Mouse (Mus musculus) adrenal gland, postnatal 4 days (tissue): ENCODE data around the gene Parvg. TPM values are rescaled to one million over a fixed set of nuclear protein-coding genes. Genes with fewer than 3 reads are reported as not detected.

Experiments used
- DNase-seq, 2 experiments: peaks; one replicate each; pipeline ENCODE4 v3.0.0; 2021 to 2022; ENCODE audit warnings: low spot score in 2 of 2, mixed read lengths in 2 of 2
- total RNA-seq, 2 experiments: library from RNA; stranded (reverse); gene quantifications; 2 replicates each; pipeline ENCODE4 v1.2.3; 2021

Gene Parvg
- total RNA-seq, 2 experiments from 2014 or later: 4.3 to 5.9 TPM

GRCm38 (mm10) chr15:84349915-84350738 lies 26.3 kb downstream of the Parvg start:
- DNase-seq: no peak

- DNase-seq: no peak
These were observed 27.5 kb downstream of the Parvg start for GRCm38 (mm10) chr15:84351342-84351741.

DNA sequence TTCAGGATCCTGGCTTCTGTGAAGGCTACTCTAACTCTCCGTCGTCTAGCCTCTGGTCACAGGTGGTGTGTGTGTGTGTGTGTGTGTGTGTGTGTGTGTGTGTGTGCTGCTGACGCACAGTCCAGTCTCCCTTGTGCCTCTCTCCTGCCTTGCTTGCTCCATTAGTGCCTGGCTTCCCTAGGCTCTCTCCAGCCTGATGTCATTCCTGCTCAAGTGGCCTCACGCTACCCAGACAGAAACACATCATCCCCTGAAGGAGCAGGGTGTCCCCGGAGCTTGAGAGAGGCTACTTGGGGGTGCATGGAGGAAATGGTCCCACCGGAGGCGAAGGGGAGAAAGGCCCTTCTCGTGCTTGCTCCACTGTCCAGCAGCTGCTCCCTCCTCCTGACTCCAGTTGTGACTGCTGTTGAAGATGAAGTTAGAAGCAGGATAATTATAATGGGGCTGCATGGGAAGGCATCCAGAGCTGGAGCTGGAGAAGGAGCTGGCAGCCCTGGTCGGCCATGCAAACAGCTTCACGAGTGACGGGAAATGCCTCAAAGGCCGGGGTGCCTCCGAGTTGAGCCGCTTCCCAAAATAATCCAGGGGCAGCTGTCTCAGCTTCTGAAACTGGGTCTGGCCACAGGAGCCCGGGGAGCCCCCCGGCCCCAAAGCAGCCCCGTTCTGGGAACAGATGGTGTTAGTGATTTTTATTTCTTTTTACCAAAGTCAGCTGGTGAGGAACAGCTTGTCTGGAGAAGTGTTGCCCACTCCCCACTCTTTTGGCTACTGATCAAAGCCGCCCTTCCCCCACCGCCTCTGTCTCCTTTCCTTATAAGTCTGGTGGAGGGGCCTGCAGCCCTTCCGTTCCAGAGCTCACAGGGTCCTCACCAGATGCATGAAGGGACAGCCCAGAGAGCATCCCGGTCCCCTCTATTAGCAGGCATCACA lies 28.4 kb downstream of the Parvg start:
- no peak for DNase-seq

GRCm38 (mm10) chr15:84355081-84355480 lies 31.3 kb downstream of the Parvg start:
- no peak for DNase-seq

DNA sequence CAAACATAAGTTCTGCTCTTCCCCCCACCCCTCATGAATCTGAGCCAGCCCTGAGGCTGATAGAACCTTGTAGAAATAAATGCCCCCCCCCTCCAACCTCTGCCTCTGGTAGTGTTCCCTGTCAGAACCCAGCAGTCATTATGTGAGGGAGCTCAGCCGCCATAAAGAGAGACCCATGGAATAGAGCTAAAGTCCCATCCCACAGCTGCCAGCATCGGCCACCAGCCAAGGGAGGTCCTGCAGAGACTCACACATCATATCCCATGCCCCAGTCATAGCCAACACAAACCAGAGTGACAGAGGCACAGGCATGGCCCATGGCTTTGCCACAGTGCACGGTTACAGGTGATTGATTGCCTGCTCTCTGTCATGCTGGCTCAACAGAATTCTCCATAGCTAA lies 40.9 kb downstream of the Parvg start:
- DNase-seq: no peak

GRCm38 (mm10) chr15:84365675-84366381 lies 42.0 kb downstream of the Parvg start:
- DNase-seq: no peak

GRCm38 (mm10) chr15:84366574-84366989 lies 42.8 kb downstream of the Parvg start:
- DNase-seq: no peak

DNA sequence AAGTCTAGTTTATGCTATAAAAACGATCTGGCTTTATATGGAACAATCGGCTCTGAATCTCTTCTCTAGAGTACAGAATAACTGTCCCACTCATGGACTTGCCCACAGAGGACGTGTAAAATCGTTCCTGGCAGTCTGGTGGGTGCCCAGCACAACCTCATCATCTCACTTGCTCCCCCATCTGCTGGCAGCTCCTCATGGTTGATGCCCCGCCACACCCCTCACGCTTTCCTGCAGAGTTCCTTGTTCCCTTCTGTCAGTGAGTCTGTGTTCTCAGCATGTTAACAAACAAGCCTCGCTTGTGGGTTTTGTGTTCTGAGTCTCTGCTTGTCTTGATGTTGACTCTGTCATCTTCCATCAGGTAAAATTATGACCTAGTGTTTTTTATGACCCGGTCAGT lies 43.6 kb downstream of the Parvg start:
- DNase-seq: no peak

DNA sequence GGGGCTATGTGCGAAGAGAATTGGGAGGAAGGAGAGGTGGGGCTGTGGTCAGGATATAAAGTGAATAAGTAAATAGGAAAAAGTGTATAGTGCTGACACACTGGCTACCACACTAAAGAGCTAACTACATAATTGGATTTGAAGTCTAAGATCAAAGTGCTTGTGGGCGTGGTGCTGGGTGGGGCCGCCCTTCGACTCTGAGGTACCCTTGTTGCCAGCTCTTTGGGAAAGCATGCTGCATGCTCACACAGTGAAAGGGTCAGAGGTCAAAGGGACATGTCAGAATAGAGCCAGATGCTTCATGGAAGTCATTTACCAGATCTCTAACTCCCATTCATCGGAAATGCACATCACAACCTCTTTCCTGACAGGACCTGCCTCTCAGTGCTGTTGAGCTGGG lies 49.0 kb downstream of the Parvg start:
- DNase-seq: no peak

- DNase-seq: no peak
These were observed 54.9 kb downstream of the Parvg start for GRCm38 (mm10) chr15:84378734-84379133.

DNA sequence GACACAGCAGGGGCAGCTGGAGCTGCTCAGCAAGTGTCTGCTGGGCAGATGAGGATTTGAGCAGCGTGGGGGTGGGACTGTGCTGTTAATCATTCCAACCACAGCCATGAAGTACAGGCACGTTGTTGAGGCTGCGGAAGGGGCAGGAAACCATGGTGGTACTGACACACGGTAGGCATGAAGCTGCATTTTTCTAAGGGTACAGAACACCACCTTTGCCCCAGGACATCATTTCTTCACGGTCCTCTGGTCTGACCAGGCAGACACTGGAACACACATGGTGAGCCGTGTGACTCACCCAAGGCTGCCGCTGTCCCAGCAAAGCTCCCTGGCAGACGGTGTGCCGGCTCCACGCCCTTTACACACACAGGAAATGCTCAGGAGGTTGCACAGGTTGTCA lies 56.4 kb downstream of the Parvg start:
- DNase-seq: no peak

GRCm38 (mm10) chr15:84384066-84384465 lies 60.2 kb downstream of the Parvg start:
- no peak for DNase-seq

DNA sequence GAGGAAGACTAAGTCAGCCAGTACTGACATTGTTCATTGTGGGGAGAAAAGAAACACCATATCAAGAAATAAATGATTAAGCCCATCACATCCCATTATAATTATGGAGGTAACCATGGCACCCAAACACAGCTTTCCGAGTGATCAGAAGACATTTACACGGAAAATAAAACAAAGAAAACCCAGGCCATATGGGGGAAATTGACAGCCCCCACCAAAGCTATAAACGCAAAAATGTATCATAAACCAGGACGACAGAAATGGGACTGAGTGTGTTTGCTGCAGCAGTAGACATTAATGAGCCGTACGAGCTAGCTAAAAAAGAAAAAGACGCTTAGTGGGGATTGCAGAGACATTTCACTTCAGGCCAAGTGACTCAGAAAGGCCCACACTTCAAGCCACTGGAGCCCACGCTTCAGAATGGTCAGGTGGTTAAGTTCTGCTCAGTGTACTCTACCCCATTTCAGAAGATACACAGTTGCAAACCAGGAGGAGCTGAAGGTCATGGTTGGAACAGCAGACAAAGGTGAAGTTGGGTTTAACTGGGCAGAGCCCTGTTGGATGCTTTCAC lies 62.3 kb downstream of the Parvg start:
- no peak for DNase-seq

DNA sequence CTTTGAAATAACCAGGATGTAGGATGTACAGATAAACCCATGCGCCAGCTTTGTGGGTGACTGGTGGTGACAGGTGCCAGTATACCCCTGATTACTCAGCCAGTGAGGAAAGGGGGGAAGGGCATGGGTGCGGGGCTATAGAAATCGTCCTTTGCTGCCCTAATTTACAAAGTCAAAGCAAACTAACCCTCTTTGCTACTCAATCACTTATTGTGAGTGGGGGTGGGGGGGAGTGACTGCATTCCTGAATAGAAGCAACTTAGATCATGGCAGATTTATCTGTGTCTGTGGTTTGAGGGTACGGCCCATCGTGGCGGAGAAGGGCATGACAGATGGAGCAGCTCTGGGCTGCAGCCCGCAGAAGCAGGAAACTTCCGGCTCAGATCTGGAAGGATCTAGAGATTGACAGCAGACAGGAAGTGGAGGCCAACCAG lies 64.9 kb downstream of the Parvg start:
- no peak for DNase-seq

DNA sequence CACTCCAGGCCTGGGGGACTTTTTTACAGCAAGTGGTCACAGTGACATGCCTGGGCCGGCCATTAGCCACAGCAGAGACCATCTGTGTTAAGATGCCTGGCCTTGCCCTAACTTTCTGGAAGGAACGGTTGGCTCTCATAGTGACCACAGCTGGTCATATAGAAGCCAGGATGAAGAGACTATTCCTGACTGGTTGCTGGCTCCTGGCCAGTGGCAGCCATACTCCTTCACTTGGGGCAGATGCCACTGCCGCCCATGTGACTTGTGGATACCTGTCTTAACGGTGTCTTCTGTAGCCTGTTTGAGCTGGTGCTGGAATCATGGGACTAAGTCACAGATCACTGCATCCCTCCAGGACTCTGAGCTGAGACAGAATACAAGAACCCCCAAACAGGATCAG lies 68.3 kb downstream of the Parvg start:
- no peak for DNase-seq

Other genes starting within 250 kb of the Parvg start
- gene Sult4a1, start 218.3 kb upstream of the Parvg start, total RNA-seq: 1 to 10 TPM; 6.0 to 10.0 TPM
- gene Pnpla5, start 200.9 kb upstream of the Parvg start, total RNA-seq: not detected
- 1 to 10 TPM; 4.0 to 5.5 TPM for gene Pnpla3, start 156.2 kb upstream of the Parvg start, total RNA-seq
- 100 to 1,000 TPM; 159 to 160 TPM for gene Samm50, start 131.8 kb upstream of the Parvg start, total RNA-seq
- gene Parvb, start 92.0 kb upstream of the Parvg start, total RNA-seq: 10 to 100 TPM; 44.6 to 45.9 TPM
- gene Shisal1, start 123.1 kb downstream of the Parvg start, total RNA-seq: 1 to 10 TPM; 3.6 to 5.3 TPM
- gene Rtl6, start 233.8 kb downstream of the Parvg start, total RNA-seq: 10 to 100 TPM; 14.5 to 16.6 TPM